Mouse (Mus musculus) hematopoietic stem cell, adult 5-6 weeks (primary cell): ENCODE measurements around the gene Tnn. TPM values are rescaled to one million over a fixed set of nuclear protein-coding genes. Genes with fewer than 3 reads are reported as not detected.

Source experiments
- ATAC-seq, 2 experiments: fragments of 125-278 bp in 1 of 2; replicated peaks in 1 of 2; 2 replicates each; pipeline ENCODE4 v1.8.0; 2016 to 2017; ENCODE audit warnings: inconsistent platforms in 2 of 2, mild to moderate bottlenecking in 2 of 2, moderate number of reproducible peaks in 2 of 2, low read depth in 1 of 2, moderate TSS enrichment in 1 of 2; ENCODE audit not compliant: low FRiP score in 2 of 2, poor library complexity in 2 of 2, severe bottlenecking in 2 of 2, insufficient read depth in 1 of 2, low TSS enrichment in 1 of 2
- total RNA-seq: library from RNA; stranded (forward); fragments of 172-1452, 232-1000 nt; gene quantifications from 2 replicates; pipeline ENCODE4 v1.2.3, GENCODE M21; 2017

Gene Tnn
- total RNA-seq, 1 experiment from 2014 or later = not detected

DNA sequence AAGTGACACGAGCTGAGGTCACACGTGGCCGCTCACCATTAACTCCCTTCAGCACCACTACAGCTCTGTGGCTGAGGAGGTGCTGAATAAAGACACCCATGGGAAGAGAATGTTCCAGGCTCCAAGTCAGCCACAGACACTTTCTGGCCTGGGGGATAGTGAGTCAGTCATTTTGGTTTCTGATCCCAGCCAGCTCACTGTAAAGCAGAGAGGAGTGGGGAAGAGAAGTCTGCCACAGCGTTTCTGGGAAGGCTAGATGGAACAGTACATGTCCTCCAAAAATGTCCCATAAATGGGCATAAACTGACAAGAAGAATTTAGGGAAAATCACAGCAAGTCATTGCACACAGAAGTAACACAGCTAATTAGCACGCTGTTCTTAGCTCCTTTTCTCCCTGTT lies 52.4 kb downstream of the Tnn start:
- ATAC-seq = no peak

DNA sequence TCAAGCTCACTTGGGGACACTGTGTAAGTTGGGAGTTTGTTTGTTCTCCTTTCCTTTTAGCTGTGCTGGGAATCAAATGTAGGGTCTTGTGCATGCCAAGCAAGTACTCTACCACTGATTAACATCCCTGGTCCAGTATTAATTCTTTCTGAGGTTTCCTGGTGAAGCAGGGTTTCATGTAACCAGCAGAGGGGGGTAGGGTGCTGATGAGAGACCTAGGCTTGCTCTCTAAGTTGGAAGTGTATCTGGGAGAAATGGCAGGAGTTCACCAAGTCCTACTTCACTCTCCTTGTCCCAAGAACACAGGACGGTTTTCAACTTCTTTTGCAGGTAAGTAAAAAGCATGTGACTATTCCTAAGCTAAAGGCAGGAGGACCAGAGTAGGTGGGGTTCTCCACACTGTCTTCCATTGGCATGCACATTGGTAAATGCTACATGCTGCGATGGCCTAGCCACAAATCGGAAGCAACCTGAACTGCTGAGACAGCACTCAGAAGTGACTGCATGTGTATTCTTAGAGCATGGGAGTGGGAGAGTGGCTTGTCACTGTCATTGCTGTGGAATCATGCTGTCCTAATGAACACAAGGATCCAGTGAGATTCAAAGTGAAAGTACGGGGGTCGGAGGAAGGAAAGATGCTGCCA lies 53.6 kb downstream of the Tnn start:
- ATAC-seq = no peak

- ATAC-seq = no peak
These were observed 66.7 kb downstream of the Tnn start for GRCm38 (mm10) chr1:160086651-160087050.

- ATAC-seq = no peak
These were observed 69.1 kb downstream of the Tnn start for GRCm38 (mm10) chr1:160084239-160084638.

- ATAC-seq = no peak
These were observed 70.7 kb downstream of the Tnn start for GRCm38 (mm10) chr1:160082647-160083046.

GRCm38 (mm10) chr1:160080800-160081436 lies 72.5 kb downstream of the Tnn start:
- ATAC-seq = peak; percentile 67 to 73

GRCm38 (mm10) chr1:160078882-160079661 lies 74.3 kb downstream of the Tnn start:
- peak; percentile 80 to 87 for ATAC-seq

- ATAC-seq = no peak
These were observed 88.7 kb downstream of the Tnn start for GRCm38 (mm10) chr1:160064547-160065144.

DNA sequence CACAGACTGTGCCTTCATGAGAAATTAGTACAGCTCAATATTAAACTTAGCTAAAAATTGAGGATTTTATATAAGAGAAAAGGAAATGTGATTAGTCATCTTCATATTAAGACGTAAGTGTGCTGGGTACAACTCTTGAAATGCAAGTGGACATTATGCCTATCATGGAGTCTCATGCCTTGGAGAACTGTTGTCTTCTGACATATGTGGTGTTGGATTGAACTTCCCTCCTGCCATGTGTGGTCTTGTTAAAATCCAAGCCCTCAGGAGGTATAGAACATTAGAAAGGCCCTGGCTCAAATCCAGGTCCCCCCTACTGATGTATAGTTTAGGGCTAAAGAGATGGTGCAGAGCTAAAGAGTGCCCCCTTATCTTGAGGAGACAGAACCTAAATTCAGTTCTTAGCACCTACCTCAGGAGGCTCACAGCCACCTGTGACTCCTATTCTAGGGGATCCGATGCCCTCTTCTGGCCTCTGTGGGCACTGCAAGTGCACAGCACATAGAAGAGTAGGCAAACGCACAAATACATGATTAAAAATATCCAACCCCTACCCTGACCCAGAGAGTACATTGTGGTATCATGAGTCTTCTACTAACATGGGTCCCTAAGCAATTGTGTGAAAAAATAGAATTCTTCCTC lies 91.5 kb downstream of the Tnn start:
- peak; percentile 55 to 71 for ATAC-seq

GRCm38 (mm10) chr1:160061321-160061720 lies 92.1 kb downstream of the Tnn start:
- peak in 1 of 2 experiments; percentile 22; a peak in 2 of 4 replicates for ATAC-seq

DNA sequence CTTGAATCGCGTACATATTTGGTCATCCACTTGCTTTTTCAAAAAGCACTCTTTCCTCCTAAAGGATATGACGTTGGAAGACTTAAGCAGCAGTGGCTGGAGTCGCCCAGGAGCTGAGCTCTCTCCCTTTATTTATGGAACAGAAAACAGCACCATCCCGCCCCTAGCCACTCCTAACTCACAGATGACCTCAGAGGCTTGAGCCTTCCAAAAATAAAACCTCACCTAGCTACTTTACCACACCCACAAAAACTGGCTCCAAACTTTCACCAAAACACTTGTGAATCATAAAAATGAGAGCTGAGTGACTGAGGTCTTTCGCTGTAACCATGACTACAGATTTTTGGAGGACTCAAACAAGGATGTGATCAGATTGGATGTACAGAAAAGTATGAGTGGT lies 92.8 kb downstream of the Tnn start:
- no peak for ATAC-seq

DNA sequence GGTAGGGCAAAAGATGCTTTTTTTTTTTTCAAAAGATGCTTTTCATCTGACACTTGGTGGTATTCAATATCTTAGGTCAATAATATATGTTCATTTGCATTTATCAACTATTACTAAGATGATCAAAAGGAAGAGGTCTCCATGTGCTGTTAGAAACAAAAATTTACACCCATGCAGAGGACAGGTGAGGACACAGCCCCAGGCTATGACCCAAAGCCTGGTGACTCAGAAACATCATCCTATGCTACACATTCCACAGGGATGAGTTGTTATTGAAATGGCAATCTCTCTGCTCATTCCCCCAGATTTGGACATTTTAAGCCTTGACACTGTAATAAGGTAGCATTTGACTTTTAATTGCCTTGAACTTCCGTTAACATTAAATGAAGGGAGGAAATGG lies 93.5 kb downstream of the Tnn start:
- no peak for ATAC-seq

GRCm38 (mm10) chr1:160057657-160058056 lies 95.7 kb downstream of the Tnn start:
- no peak for ATAC-seq

DNA sequence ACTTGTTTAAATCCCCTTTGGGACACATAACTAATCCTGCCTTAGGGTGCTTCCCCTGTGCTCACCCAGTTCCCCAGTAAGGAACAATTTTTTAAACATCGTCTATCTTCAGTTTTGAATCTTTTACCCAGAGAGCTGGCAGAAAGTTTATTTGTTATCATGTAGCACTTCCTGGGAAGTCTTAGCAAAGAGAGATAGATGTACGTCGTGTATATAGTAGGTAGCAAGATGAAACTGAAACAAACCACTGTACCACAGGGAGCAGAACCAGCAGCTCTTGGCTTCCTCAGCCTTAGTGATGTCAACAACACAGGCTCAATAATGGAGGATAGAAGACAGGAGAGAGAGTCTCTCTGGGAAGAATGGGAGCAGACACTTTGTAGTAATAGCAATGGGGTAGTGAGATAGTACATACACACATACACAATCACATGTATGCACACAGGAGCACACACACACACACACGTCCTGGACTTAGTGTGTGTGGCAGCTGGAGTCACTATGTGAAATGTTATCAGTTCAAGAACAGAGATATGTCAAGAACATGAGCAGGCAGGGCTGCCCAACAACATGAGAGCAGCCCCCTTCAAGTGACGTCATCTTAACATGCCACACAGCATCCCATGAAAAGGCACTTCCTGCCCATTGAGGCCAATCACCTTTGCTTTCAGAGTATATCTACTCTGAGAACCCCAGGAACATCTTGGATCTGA lies 98.9 kb downstream of the Tnn start:
- no peak for ATAC-seq

GRCm38 (mm10) chr1:160053510-160054305 lies 99.7 kb downstream of the Tnn start:
- no peak for ATAC-seq

- peak in 1 of 2 experiments; percentile 28; a peak in 1 of 4 replicates for ATAC-seq
These were observed 100.6 kb downstream of the Tnn start for GRCm38 (mm10) chr1:160052556-160053315.
